13 mouse cellular contexts compared by ENCODE assay signal in genomic region chr7:112247890-112248289, GRCm38 (mm10).
"Had no signal": no experiment of that assay in that cellular context is flagged by ENCODE, and none has a peak within 500 bp of the region (broad histone marks: within the 10 kb centered on the region; RNA-seq: fewer than 3 reads in every experiment).

No protein-coding gene starts in this region.

- H3K9me3 ChIP-seq: midbrain, embryonic 10.5 days; midbrain, embryonic 12.5 days; midbrain, embryonic 15.5 days; neural tube, embryonic 12.5 days; stomach, embryonic 15.5 days had no signal

- H3K9ac ChIP-seq: lung, embryonic 14.5 days; midbrain, embryonic 12.5 days; midbrain, embryonic 15.5 days; neural tube, embryonic 12.5 days; stomach, embryonic 15.5 days had no signal

- H3K4me1 ChIP-seq: midbrain, embryonic 15.5 days had no signal

- H3K27ac ChIP-seq: midbrain, embryonic 10.5 days; midbrain, embryonic 12.5 days; midbrain, embryonic 15.5 days; neural tube, embryonic 12.5 days; stomach, embryonic 15.5 days had no signal

- H3K4me3 ChIP-seq: midbrain, embryonic 10.5 days; midbrain, embryonic 12.5 days; midbrain, embryonic 15.5 days; neural tube, embryonic 12.5 days; stomach, embryonic 15.5 days had no signal

- H3K27me3 ChIP-seq: midbrain, embryonic 12.5 days; midbrain, embryonic 15.5 days; neural tube, embryonic 12.5 days; stomach, embryonic 15.5 days had no signal

- H3K4me2 ChIP-seq: lung, embryonic 14.5 days; midbrain, embryonic 12.5 days; midbrain, embryonic 15.5 days; neural tube, embryonic 12.5 days; stomach, embryonic 15.5 days had no signal

- H3K36me3 ChIP-seq: midbrain, embryonic 10.5 days; midbrain, embryonic 12.5 days; midbrain, embryonic 15.5 days; neural tube, embryonic 12.5 days; stomach, embryonic 15.5 days had no signal

- DNase-seq: lung, adult 18-20 months; lung, embryonic 14.5 days; lung, postnatal 10 days; lung, postnatal 4 days; right cerebral cortex, postnatal 14 days; thymus, adult 2 months; thymus, postnatal 25 days; thymus, postnatal 4 days had no signal
